Mouse (Mus musculus): ENCODE results near the gene Tnfrsf9. TPM values are rescaled to one million over a fixed set of nuclear protein-coding genes. Genes with fewer than 3 reads are reported as not detected.

Gene Tnfrsf9
- polyA plus RNA-seq, 1 experiment: 1.0 TPM

GRCm38 (mm10) chr4:150968956-150969355 lies 54.6 kb downstream of the Tnfrsf9 start:
- TF ChIP-seq GATA1 (IDR thresholded peaks at IDR 0.05; ENCODE audit: borderline replicate concordance, low read length) (no peak), FLI1 (IDR thresholded peaks at IDR 0.05; ENCODE audit: low read length) (no peak)
- H3K27me3 ChIP-seq (replicated peaks): peaks cover 7% of the 10 kb centered on the region
- peaks cover 39% of the 10 kb centered on the region for H3K4me1 ChIP-seq
- peaks cover 16% of the 10 kb centered on the region for H3K9me3 ChIP-seq
- no peaks in the 10 kb centered on the region for H3K36me3 ChIP-seq (replicated peaks; ENCODE audit: low read length)
- H3K4me3 ChIP-seq (replicated peaks): no peak overlapping the region

- Histone ChIP-seq H3K27me3 (replicated peaks) (peaks cover 18% of the 10 kb centered on the region), H3K36me3 (replicated peaks; ENCODE audit: low read length) (no peaks in the 10 kb centered on the region), H3K4me1 (peaks cover 13% of the 10 kb centered on the region), H3K9me3 (peaks cover 33% of the 10 kb centered on the region), H3K4me3 (replicated peaks) (peak overlapping the region; percentile 35)
- TF ChIP-seq GATA1 (IDR thresholded peaks at IDR 0.05; ENCODE audit: borderline replicate concordance, low read length) (no peak), FLI1 (IDR thresholded peaks at IDR 0.05; ENCODE audit: low read length) (no peak)
These were observed 58.9 kb downstream of the Tnfrsf9 start for GRCm38 (mm10) chr4:150973264-150973663.

- Histone ChIP-seq H3K27me3 (replicated peaks) (peaks cover 27% of the 10 kb centered on the region), H3K4me1 (peaks cover 9% of the 10 kb centered on the region), H3K9me3 (peaks cover 43% of the 10 kb centered on the region), H3K4me3 (replicated peaks) (no peak overlapping the region), H3K36me3 (replicated peaks; ENCODE audit: low read length) (no peaks in the 10 kb centered on the region)
- TF ChIP-seq GATA1 (IDR thresholded peaks at IDR 0.05; ENCODE audit: borderline replicate concordance, low read length): no peak
- no peak for TF ChIP-seq FLI1 (IDR thresholded peaks at IDR 0.05; ENCODE audit: low read length)
These were observed 60.8 kb downstream of the Tnfrsf9 start for GRCm38 (mm10) chr4:150975145-150975544.

- Histone ChIP-seq H3K36me3 (replicated peaks; ENCODE audit: low read length) (no peaks in the 10 kb centered on the region), H3K4me1 (peaks cover 5% of the 10 kb centered on the region), H3K27me3 (replicated peaks) (peaks cover 29% of the 10 kb centered on the region), H3K4me3 (replicated peaks) (no peak overlapping the region), H3K9me3 (peaks cover 36% of the 10 kb centered on the region)
- TF ChIP-seq GATA1 (IDR thresholded peaks at IDR 0.05; ENCODE audit: borderline replicate concordance, low read length): no peak
These were observed 64.0 kb downstream of the Tnfrsf9 start for GRCm38 (mm10) chr4:150978156-150978910.

- Histone ChIP-seq H3K9me3 (peaks cover 36% of the 10 kb centered on the region), H3K36me3 (replicated peaks; ENCODE audit: low read length) (no peaks in the 10 kb centered on the region), H3K27me3 (replicated peaks) (peaks cover 28% of the 10 kb centered on the region), H3K4me1 (0 out of 2 replicates have a peak, but pooled peaks cover 3% of the 10 kb centered on the region), H3K4me3 (replicated peaks) (no peak overlapping the region)
- TF ChIP-seq GATA1 (IDR thresholded peaks at IDR 0.05; ENCODE audit: borderline replicate concordance, low read length) (no peak), FLI1 (IDR thresholded peaks at IDR 0.05; ENCODE audit: low read length) (no peak)
These were observed 65.1 kb downstream of the Tnfrsf9 start for GRCm38 (mm10) chr4:150979455-150979854.

- Histone ChIP-seq H3K27me3 (replicated peaks) (peaks cover 28% of the 10 kb centered on the region), H3K36me3 (replicated peaks; ENCODE audit: low read length) (no peaks in the 10 kb centered on the region), H3K9me3 (peaks cover 36% of the 10 kb centered on the region), H3K4me1 (0 out of 2 replicates have a peak, but pooled peaks cover 3% of the 10 kb centered on the region), H3K4me3 (replicated peaks) (no peak overlapping the region)
- no peak for TF ChIP-seq FLI1 (IDR thresholded peaks at IDR 0.05; ENCODE audit: low read length)
- no peak for TF ChIP-seq GATA1 (IDR thresholded peaks at IDR 0.05; ENCODE audit: borderline replicate concordance, low read length)
These were observed 65.8 kb downstream of the Tnfrsf9 start for GRCm38 (mm10) chr4:150980153-150980552.

GRCm38 (mm10) chr4:150990148-150990547 lies 75.8 kb downstream of the Tnfrsf9 start:
- TF ChIP-seq FLI1 (IDR thresholded peaks at IDR 0.05; ENCODE audit: low read length): no peak
- no peak for TF ChIP-seq GATA1 (IDR thresholded peaks at IDR 0.05; ENCODE audit: borderline replicate concordance, low read length)
- Histone ChIP-seq H3K9me3 (peaks cover 48% of the 10 kb centered on the region), H3K4me3 (replicated peaks) (no peak overlapping the region)

More at GRCm38 (mm10) chr4:150990148-150990547, 75.8 kb downstream of the Tnfrsf9 start:
- peaks cover 4% of the 10 kb centered on the region for H3K4me1 ChIP-seq
- no peaks in the 10 kb centered on the region for H3K36me3 ChIP-seq (replicated peaks; ENCODE audit: low read length)
- peaks cover 20% of the 10 kb centered on the region for H3K27me3 ChIP-seq (replicated peaks)

Other genes starting within 250 kb of the Tnfrsf9 start
- gene Errfi1, start 60.6 kb upstream of the Tnfrsf9 start, polyA plus RNA-seq (2012; ENCODE audit: insufficient read depth, low replicate concordance): 0.06 TPM in 1 of 2 replicates, not detected in the other
- 90.4 and 277 TPM in 2 replicates for gene Park7, start 125 bp upstream of the Tnfrsf9 start, polyA plus RNA-seq (2012; ENCODE audit: insufficient read depth, low replicate concordance)
- gene Uts2, start 82.5 kb downstream of the Tnfrsf9 start, polyA plus RNA-seq (2012; ENCODE audit: insufficient read depth, low replicate concordance): not detected in 2 replicates
- 8.0 and 11.8 TPM in 2 replicates for gene Per3, start 130.1 kb downstream of the Tnfrsf9 start, polyA plus RNA-seq (2012; ENCODE audit: insufficient read depth, low replicate concordance)
- gene Vamp3, start 143.4 kb downstream of the Tnfrsf9 start, polyA plus RNA-seq (2012; ENCODE audit: insufficient read depth, low replicate concordance): 1.5 and 1.6 TPM in 2 replicates
- gene Gm13090, start 175.0 kb downstream of the Tnfrsf9 start, polyA plus RNA-seq (2012; ENCODE audit: insufficient read depth, low replicate concordance): not detected in 2 replicates